Mouse (Mus musculus) c-Kit-positive CD71-positive TER-119-negative erythroid progenitor cells, embryonic 14.5 days (primary cell): ENCODE results near the gene Ptpn11.
A peak's percentile ranks its signal among the peaks of the same experiment; 100 is the strongest.
"Not testable (repeated sequence)": the region's sequence is repeated elsewhere in the genome, so short reads cannot be mapped to it uniquely, and the experiment has no call there.

Experiments used
- DNase-seq: peaks from one replicate; pipeline ENCODE4 v3.0.0-alpha.2; 2013; ENCODE audit warnings: low read depth

The Ptpn11 gene

GRCm38 (mm10) chr5:121190836-121191583, at the start of gene Ptpn11:
TSS of gene Ptpn11 (minus strand) at chr5:121191397.
- no peak for DNase-seq

GRCm38 (mm10) chr5:121239846-121240245, 48.6 kb upstream of the Ptpn11 start:
- no peak for DNase-seq

GRCm38 (mm10) chr5:121238208-121238607, 47.0 kb upstream of the Ptpn11 start:
- DNase-seq = no peak

GRCm38 (mm10) chr5:121236171-121236570, 45.0 kb upstream of the Ptpn11 start:
- peak; percentile 85 for DNase-seq

- no peak for DNase-seq
Observed at GRCm38 (mm10) chr5:121233726-121234125, 42.5 kb upstream of the Ptpn11 start.

- DNase-seq = no peak
Observed at GRCm38 (mm10) chr5:121232789-121233188, 41.6 kb upstream of the Ptpn11 start.

GRCm38 (mm10) chr5:121230811-121231210, 39.6 kb upstream of the Ptpn11 start:
- no peak for DNase-seq

- DNase-seq = no peak
Observed at GRCm38 (mm10) chr5:121229182-121229581, 38.0 kb upstream of the Ptpn11 start.

- DNase-seq = not testable (repeated sequence)
Observed at GRCm38 (mm10) chr5:121227330-121227729, 36.1 kb upstream of the Ptpn11 start.

- DNase-seq = no peak
Observed at GRCm38 (mm10) chr5:121226845-121227244, 35.6 kb upstream of the Ptpn11 start.

GRCm38 (mm10) chr5:121226406-121226805, 35.2 kb upstream of the Ptpn11 start:
- DNase-seq = no peak

- DNase-seq = no peak
Observed at GRCm38 (mm10) chr5:121225854-121226253, 34.7 kb upstream of the Ptpn11 start.

- DNase-seq = no peak
Observed at GRCm38 (mm10) chr5:121224856-121225255, 33.7 kb upstream of the Ptpn11 start.

GRCm38 (mm10) chr5:121224020-121224419, 32.8 kb upstream of the Ptpn11 start:
- not testable (repeated sequence) for DNase-seq

- no peak for DNase-seq
Observed at GRCm38 (mm10) chr5:121221328-121221850, 30.2 kb upstream of the Ptpn11 start.

GRCm38 (mm10) chr5:121220732-121221301, 29.6 kb upstream of the Ptpn11 start:
- DNase-seq = no peak

- DNase-seq = peak; percentile 93
Observed at GRCm38 (mm10) chr5:121219980-121220731, 29.0 kb upstream of the Ptpn11 start, which contains the start of gene Hectd4. TSS of gene Hectd4 (plus strand) at chr5:121220219.

GRCm38 (mm10) chr5:121219190-121219589, 28.0 kb upstream of the Ptpn11 start:
- no peak for DNase-seq

- DNase-seq = no peak
Observed at GRCm38 (mm10) chr5:121217313-121217634, 26.1 kb upstream of the Ptpn11 start.

- DNase-seq = not testable (repeated sequence)
Observed at GRCm38 (mm10) chr5:121216584-121217312, 25.6 kb upstream of the Ptpn11 start.

GRCm38 (mm10) chr5:121216126-121216446, 24.9 kb upstream of the Ptpn11 start:
- DNase-seq = peak; percentile 94
